Mouse (Mus musculus): ENCODE results near the gene Olfr1318.
A peak's percentile ranks its signal among the peaks of the same experiment; 100 is the strongest.

Olfr1318 gene

DNA sequence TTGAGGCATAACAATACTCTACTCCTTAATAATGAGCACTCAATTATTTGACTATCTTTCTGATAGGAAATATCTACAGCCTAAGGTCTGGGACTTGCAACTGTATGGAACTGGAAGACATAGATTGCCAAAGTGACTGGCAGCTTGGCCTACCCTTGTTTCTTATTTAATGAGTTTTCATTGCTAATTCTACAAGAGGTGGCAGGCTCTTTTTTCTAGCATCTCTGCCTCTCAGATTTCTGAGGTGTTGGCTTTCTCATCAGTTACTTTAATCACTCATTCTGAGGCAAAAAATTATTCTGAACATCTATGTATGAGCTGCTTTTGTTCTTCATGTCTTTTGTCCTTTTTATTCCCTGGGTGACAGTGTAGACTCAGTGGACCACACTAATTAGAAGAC lies at the start of gene Olfr1318:
Gene Olfr1318, plus strand, starts transcription at position 301 of the 400 bp plus-strand sequence.
- DNase-seq: no peak

GRCm38 (mm10) chr2:112115340-112115739 lies 38.7 kb upstream of the Olfr1318 start, which contains the start of gene Olfr1315-ps1:
Gene Olfr1315-ps1, minus strand, starts transcription at chr2:112115440.
- DNase-seq: no peak

GRCm38 (mm10) chr2:112134877-112135276 lies 19.1 kb upstream of the Olfr1318 start, which contains the start of gene Olfr1316:
Gene Olfr1316, minus strand, starts transcription at chr2:112134977.
- DNase-seq: no peak

DNA sequence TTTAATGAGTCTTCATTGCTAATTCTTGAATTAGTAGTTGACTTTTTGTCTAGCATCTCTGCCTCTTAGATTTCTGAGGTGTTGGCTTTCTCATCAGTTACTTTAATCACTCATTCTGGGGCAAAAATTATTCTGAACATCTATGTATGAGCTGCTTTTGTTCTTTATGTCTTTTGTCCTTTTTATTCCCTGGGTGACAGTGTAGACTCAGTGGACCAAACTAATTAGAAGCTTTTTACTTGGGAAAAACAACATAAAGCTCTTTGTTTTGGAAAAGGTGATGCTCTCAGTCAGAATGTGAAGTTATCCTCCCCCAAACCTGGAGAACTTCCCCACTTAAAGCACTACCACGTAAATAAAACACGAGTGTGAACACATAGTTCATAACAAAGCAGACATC lies 14.0 kb upstream of the Olfr1318 start, which contains the start of gene Olfr1317:
Gene Olfr1317, plus strand, starts transcription at position 301 of the 400 bp plus-strand sequence.
- no peak for DNase-seq

GRCm38 (mm10) chr2:112196859-112197258 lies 42.9 kb downstream of the Olfr1318 start:
- DNase-seq: peak; percentile 72

DNA sequence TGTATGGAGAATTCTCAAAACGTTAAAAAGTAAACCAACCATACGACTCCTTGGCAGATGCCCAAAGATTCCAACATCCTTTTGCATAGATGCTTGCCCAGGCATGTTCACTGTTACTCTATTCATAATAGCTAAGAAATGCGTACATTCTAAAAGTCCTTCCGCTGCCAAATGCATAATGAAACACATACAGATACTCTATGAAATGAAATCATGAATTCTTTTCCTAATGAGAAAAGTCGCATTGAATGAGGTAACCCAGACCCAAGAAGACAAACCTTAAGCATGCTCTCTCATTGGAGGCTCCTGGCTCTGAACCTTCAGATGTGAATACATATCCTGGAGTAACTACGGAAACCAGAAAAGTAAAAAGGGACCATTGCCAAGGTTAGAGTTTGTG lies 49.1 kb downstream of the Olfr1318 start:
- no peak for DNase-seq

Measured in lung, postnatal 36 days (tissue).